24 mouse cellular contexts compared by ENCODE assay signal in genomic region chr6:115755536-115755935, GRCm38 (mm10). TPM values are rescaled to one million over a fixed set of nuclear protein-coding genes. Genes with fewer than 3 reads are reported as not detected.
DNase-seq lines count a peak whose midpoint lies in the region; ATAC-seq and TF ChIP-seq lines count a peak whose summit lies in the region.
"Had no signal": no experiment of that assay in that cellular context is flagged by ENCODE, and none has a peak within 500 bp of the region (broad histone marks: within the 10 kb centered on the region; RNA-seq: fewer than 3 reads in every experiment).

No protein-coding gene starts in this region.

- no peak for DNase-seq in heart, adult 11 months
- DNase-seq in MEL (ENCODE audit: low read depth, low spot score), result peak; percentile 83
- peak; percentile 70 for DNase-seq in liver
- DNase-seq in liver, postnatal 0 days, result no peak
- no peak for DNase-seq in thymus, adult 18-20 months
- DNase-seq: adrenal gland, adult 2 months; cerebellum, adult 8-10 months; gastrocnemius, postnatal 36 days; kidney, adult 18-20 months; lung, postnatal 4 days; right cerebral cortex, adult 18-20 months; spleen, adult 18-20 months had no signal

- H3K27me3 ChIP-seq in heart, embryonic 13.5 days (replicated peaks), result no peaks in the 10 kb centered on the region
- H3K27me3 ChIP-seq in MEL (ENCODE audit: control insufficient read depth in 1 of 2, insufficient read depth in 2 of 2, low read length in 2 of 2), result no peaks in the 10 kb centered on the region
- no peaks in the 10 kb centered on the region for H3K27me3 ChIP-seq in liver, postnatal 0 days (ENCODE audit: insufficient read depth, low read length)
- H3K27me3 ChIP-seq: forebrain, embryonic 15.5 days; limb, embryonic 12.5 days; lung, embryonic 15.5 days; midbrain, embryonic 13.5 days; neural tube, embryonic 12.5 days had no signal

- WGBS in heart, embryonic 13.5 days, result 35% methylated on average over 7 of the region's 7 CpGs
- 52% methylated on average over 7 of the region's 7 CpGs for WGBS in liver, postnatal 0 days (ENCODE audit: insufficient replicate concordance)

- TF ChIP-seq EP300 in MEL (IDR thresholded peaks at IDR 0.05; ENCODE audit: low read depth in 1 of 2, low read length in 2 of 2), result peak; percentile 90 to 93
- peak; percentile 59; the same call in 1 of the 2 replicates for TF ChIP-seq EP300 in liver, postnatal 0 days (IDR thresholded peaks at IDR 0.05; ENCODE audit: low read depth)

- no peak for TF ChIP-seq POLR2A in MEL (IDR thresholded peaks at IDR 0.05; ENCODE audit: control insufficient read depth in 1 of 2, insufficient read depth in 1 of 2, low read depth in 1 of 2, low read length in 2 of 2, poor library complexity in 1 of 2)

- no peaks in the 10 kb centered on the region for H3K9me3 ChIP-seq in heart, embryonic 13.5 days
- H3K9me3 ChIP-seq in MEL (replicated peaks; ENCODE audit: insufficient read depth, low read length), result no peaks in the 10 kb centered on the region
- H3K9me3 ChIP-seq in liver, postnatal 0 days (ENCODE audit: low read length), result no peaks in the 10 kb centered on the region
- H3K9me3 ChIP-seq: forebrain, embryonic 15.5 days; limb, embryonic 12.5 days; lung, embryonic 15.5 days; midbrain, embryonic 13.5 days; neural tube, embryonic 12.5 days had no signal

- no peak for TF ChIP-seq CTCF in MEL (IDR thresholded peaks at IDR 0.05 in 2 of 3, conservative IDR thresholded peaks at IDR 0.05 in 1 of 3; ENCODE audit: control insufficient read depth in 1 of 3, insufficient read depth in 1 of 3, low read depth in 2 of 3, low read length in 3 of 3, poor library complexity in 1 of 3, severe bottlenecking in 1 of 3)
- TF ChIP-seq CTCF in liver, postnatal 0 days (IDR thresholded peaks at IDR 0.05; ENCODE audit: low read depth), result no peak

- ATAC-seq in heart, embryonic 13.5 days (ENCODE audit: extremely low read depth, insufficient number of reproducible peaks, low FRiP score, low TSS enrichment), result peak; percentile 18; the same call in 1 of the 2 replicates
- peak; percentile 54 for ATAC-seq in liver, postnatal 0 days
- no peak for ATAC-seq in inflammation-experienced regulatory T-cells, adult 6 months
- ATAC-seq: CD4-positive, CD25-positive, alpha-beta regulatory T cell, adult 4 months; forebrain, embryonic 15.5 days; hindbrain, embryonic 16.5 days; midbrain, embryonic 13.5 days had no signal

- H3K36me3 ChIP-seq in heart, embryonic 13.5 days, result no peaks in the 10 kb centered on the region
- peaks cover 0 to 15% of the 10 kb centered on the region in 2 experiments; a peak in 2 of 4 replicates for H3K36me3 ChIP-seq in MEL (ENCODE audit: control insufficient read depth in 1 of 2, insufficient read depth in 2 of 2, low read length in 2 of 2)
- H3K36me3 ChIP-seq in liver, postnatal 0 days (replicated peaks; ENCODE audit: insufficient read depth, low read length), result no peaks in the 10 kb centered on the region
- H3K36me3 ChIP-seq: embryonic facial prominence, embryonic 10.5 days; forebrain, embryonic 15.5 days; limb, embryonic 12.5 days; lung, embryonic 15.5 days; midbrain, embryonic 13.5 days; neural tube, embryonic 12.5 days had no signal

- no peaks in the 10 kb centered on the region for H3K79me2 ChIP-seq in MEL (ENCODE audit: control insufficient read depth, insufficient read depth, low read length, poor library complexity)

- H3K4me3 ChIP-seq in heart, embryonic 13.5 days, result no peak overlapping the region
- peak overlapping the region; percentile 11 to 32 for H3K4me3 ChIP-seq in MEL (ENCODE audit: control insufficient read depth in 1 of 2, insufficient read depth in 1 of 2, low read depth in 2 of 2, low read length in 2 of 2)
- H3K4me3 ChIP-seq in liver, postnatal 0 days (ENCODE audit: low read depth, low read length), result no peak overlapping the region
- H3K4me3 ChIP-seq: embryonic facial prominence, embryonic 10.5 days; forebrain, embryonic 15.5 days; limb, embryonic 12.5 days; lung, embryonic 15.5 days; midbrain, embryonic 13.5 days; neural tube, embryonic 12.5 days had no signal

- peak overlapping the region; percentile 33; the same call in 1 of the 2 replicates for H3K9ac ChIP-seq in heart, embryonic 13.5 days
- peak overlapping the region; percentile 48 for H3K9ac ChIP-seq in MEL (ENCODE audit: control insufficient read depth, low read depth, low read length, poor library complexity, severe bottlenecking)
- peak overlapping the region; percentile 36 for H3K9ac ChIP-seq in liver, postnatal 0 days (replicated peaks)
- H3K9ac ChIP-seq: forebrain, embryonic 15.5 days; limb, embryonic 12.5 days; lung, embryonic 15.5 days; midbrain, embryonic 13.5 days; neural tube, embryonic 12.5 days had no signal

- no peak overlapping the region for H3K4me2 ChIP-seq in heart, embryonic 13.5 days
- H3K4me2 ChIP-seq in liver, postnatal 0 days (ENCODE audit: low read depth, low read length), result peak overlapping the region; percentile 58
- H3K4me2 ChIP-seq: forebrain, embryonic 15.5 days; heart, embryonic 11.5 days; limb, embryonic 12.5 days; lung, embryonic 15.5 days; midbrain, embryonic 13.5 days; neural tube, embryonic 12.5 days had no signal

- H3K4me1 ChIP-seq in heart, embryonic 13.5 days, result peaks cover 20% of the 10 kb centered on the region
- H3K4me1 ChIP-seq in MEL (ENCODE audit: control insufficient read depth in 1 of 2, insufficient read depth in 2 of 2, low read length in 2 of 2), result peaks cover 19 to 29% of the 10 kb centered on the region in 2 experiments
- peaks cover 24% of the 10 kb centered on the region for H3K4me1 ChIP-seq in liver, postnatal 0 days (ENCODE audit: insufficient read depth)
- H3K4me1 ChIP-seq: forebrain, embryonic 15.5 days; limb, embryonic 12.5 days; midbrain, embryonic 13.5 days; neural tube, embryonic 12.5 days had no signal

- H3K27ac ChIP-seq in heart, embryonic 13.5 days (replicated peaks), result no peak overlapping the region
- H3K27ac ChIP-seq in MEL (ENCODE audit: control insufficient read depth, low read depth, low read length), result peak overlapping the region; percentile 25
- peak overlapping the region; percentile 39; the same call in 1 of the 2 replicates for H3K27ac ChIP-seq in liver, postnatal 0 days (ENCODE audit: low read depth)
- H3K27ac ChIP-seq: embryonic facial prominence, embryonic 10.5 days; forebrain, embryonic 15.5 days; kidney, postnatal 0 days; limb, embryonic 12.5 days; lung, embryonic 15.5 days; midbrain, embryonic 13.5 days; neural tube, embryonic 12.5 days had no signal

- TF ChIP-seq RAD21 in MEL (IDR thresholded peaks at IDR 0.05; ENCODE audit: low read depth, low read length), result no peak

TF ChIP-seq in MEL, 35 proteins besides CTCF, POLR2A, EP300 and RAD21 (continues in another document):
- TF ChIP-seq USF1 (IDR thresholded peaks at IDR 0.05; ENCODE audit: low read depth, low read length), result peak; percentile 92
- TF ChIP-seq ZC3H11A (IDR thresholded peaks at IDR 0.05; ENCODE audit: low read depth, low read length), result no peak
- peak; percentile 82 for TF ChIP-seq ETS1 (IDR thresholded peaks at IDR 0.05; ENCODE audit: low read depth, low read length)
- peak; percentile 91 for TF ChIP-seq SIN3A (IDR thresholded peaks at IDR 0.05; ENCODE audit: low read length)
- no peak for TF ChIP-seq ZKSCAN1 (IDR thresholded peaks at IDR 0.05; ENCODE audit: low read depth, low read length)
- no peak for TF ChIP-seq ELF1 (IDR thresholded peaks at IDR 0.05; ENCODE audit: low read depth, low read length)
- TF ChIP-seq MXI1 (IDR thresholded peaks at IDR 0.05; ENCODE audit: low read depth, low read length), result peak; percentile 96
- no peak for TF ChIP-seq CHD1 (IDR thresholded peaks at IDR 0.05; ENCODE audit: low read depth, low read length)
- peak; percentile 91 for TF ChIP-seq TCF12 (IDR thresholded peaks at IDR 0.05; ENCODE audit: low read depth, low read length)
- no peak for TF ChIP-seq HCFC1 (IDR thresholded peaks at IDR 0.05; ENCODE audit: low read depth, low read length)
- no peak for TF ChIP-seq E2F4 (IDR thresholded peaks at IDR 0.05; ENCODE audit: borderline replicate concordance, low read depth, low read length)
- TF ChIP-seq MAX (IDR thresholded peaks at IDR 0.05; ENCODE audit: low read length), result peak; percentile 98
- TF ChIP-seq POLR2AphosphoS2 (IDR thresholded peaks at IDR 0.05; ENCODE audit: low read length), result no peak
- TF ChIP-seq RCOR1 (IDR thresholded peaks at IDR 0.05; ENCODE audit: low read depth, low read length), result peak; percentile 81
- no peak for TF ChIP-seq JUND (IDR thresholded peaks at IDR 0.05; ENCODE audit: low read depth, low read length)
- TF ChIP-seq USF2 (IDR thresholded peaks at IDR 0.05; ENCODE audit: borderline replicate concordance in 1 of 2, insufficient read depth in 1 of 2, low read depth in 1 of 2, low read length in 2 of 2), result peak in 1 of 2 experiments; percentile 61; a peak in 1 of 4 replicates
- no peak for TF ChIP-seq KAT2A (conservative IDR thresholded peaks at IDR 0.05; ENCODE audit: low read depth, low read length)

RNA-seq across cellular contexts. Expression of gene Tmem40, which starts 6.7 kb away (rescaled TPM):
- 1.5 and 2.2 TPM in 2 replicates for polyA plus RNA-seq in heart, embryonic 13.5 days (2015; fragmentation: Nextera tagmentation; extraction: Ambion mirVana)
- 10.9 and 13.8 TPM in 2 replicates for total RNA-seq in MEL (2012; rRNA removed)
- 10 to 100 TPM in 1 of 2 experiments, not detected in 1; 16.4 TPM for polyA plus RNA-seq in MEL (2012; ENCODE audit: insufficient read depth in 1 of 2, insufficient read length in 2 of 2, low read depth in 1 of 2, low replicate concordance in 2 of 2, missing spikeins in 1 of 2)
- 18.9 and 21.2 TPM in 2 replicates for polyA plus RNA-seq in liver, postnatal 0 days (2015; fragmentation: Nextera tagmentation; extraction: Ambion mirVana)
- polyA plus RNA-seq in inflammation-experienced regulatory T-cells, adult 6 months (2017; shearing (Covaris generic)), result not detected
- polyA plus RNA-seq: adrenal gland, adult 2 months; CD4-positive, CD25-positive, alpha-beta regulatory T cell, adult 4 months had no signal

RNA-seq across cellular contexts. Expression of gene Cand2, which starts 18.8 kb away (rescaled TPM):
- 51.2 and 52.5 TPM in 2 replicates for polyA plus RNA-seq in heart, embryonic 13.5 days (2015; fragmentation: Nextera tagmentation; extraction: Ambion mirVana)
- 1.8 and 2.4 TPM in 2 replicates for total RNA-seq in MEL (2012; rRNA removed)
- 1 to 10 TPM in 1 of 2 experiments, not detected in 1; 6.6 TPM for polyA plus RNA-seq in MEL (2012; ENCODE audit: insufficient read depth in 1 of 2, insufficient read length in 2 of 2, low read depth in 1 of 2, low replicate concordance in 2 of 2, missing spikeins in 1 of 2)
- 0.59 and 0.61 TPM in 2 replicates for polyA plus RNA-seq in liver, postnatal 0 days (2015; fragmentation: Nextera tagmentation; extraction: Ambion mirVana)
- polyA plus RNA-seq in inflammation-experienced regulatory T-cells, adult 6 months (2017; shearing (Covaris generic)), result 1 to 10 TPM; 2.3 to 4.8 (median 3.7) TPM

RNA-seq across cellular contexts. Expression of gene Rpl32, which starts 53.0 kb away (rescaled TPM):
- 1,371 and 1,440 TPM in 2 replicates for polyA plus RNA-seq in heart, embryonic 13.5 days (2015; fragmentation: Nextera tagmentation; extraction: Ambion mirVana)
- total RNA-seq in MEL (2012; rRNA removed), result 4,686 and 5,400 TPM in 2 replicates
- polyA plus RNA-seq in MEL (2012; ENCODE audit: insufficient read depth in 1 of 2, insufficient read length in 2 of 2, low read depth in 1 of 2, low replicate concordance in 2 of 2, missing spikeins in 1 of 2), result 1,000 to 10,000 TPM in 1 of 2 experiments, not detected in 1; 4,514 TPM
- 1,354 and 1,414 TPM in 2 replicates for polyA plus RNA-seq in liver, postnatal 0 days (2015; fragmentation: Nextera tagmentation; extraction: Ambion mirVana)
- polyA plus RNA-seq in inflammation-experienced regulatory T-cells, adult 6 months (2017; shearing (Covaris generic)), result 1,000 to 10,000 TPM; 4,797 to 7,885 (median 7,790) TPM

Comparison
In these comparisons a context has a peak if more than half of its experiments do, and no peak if none do; other contexts are left out.
1. DNase-seq: peak in MEL (single experiment) and liver (single experiment); none in heart, adult 11 months (single experiment), liver, postnatal 0 days (single experiment) and thymus, adult 18-20 months (0 of 2).
2. H3K4me3 ChIP-seq: peak in MEL (2 of 2); none in heart, embryonic 13.5 days (single experiment) and liver, postnatal 0 days (single experiment).
3. Peak in every context shown above with its lines, with median percentiles within 50 percentile points of each other: H3K9ac ChIP-seq.